Mouse (Mus musculus): Measurements from ENCODE around the gene Trip6. TPM values are rescaled to one million over a fixed set of nuclear protein-coding genes. Genes with fewer than 3 reads are reported as not detected.

The Trip6 gene
- polyA plus RNA-seq, 1 experiment from 2014 or later = 50.1 TPM

DNA sequence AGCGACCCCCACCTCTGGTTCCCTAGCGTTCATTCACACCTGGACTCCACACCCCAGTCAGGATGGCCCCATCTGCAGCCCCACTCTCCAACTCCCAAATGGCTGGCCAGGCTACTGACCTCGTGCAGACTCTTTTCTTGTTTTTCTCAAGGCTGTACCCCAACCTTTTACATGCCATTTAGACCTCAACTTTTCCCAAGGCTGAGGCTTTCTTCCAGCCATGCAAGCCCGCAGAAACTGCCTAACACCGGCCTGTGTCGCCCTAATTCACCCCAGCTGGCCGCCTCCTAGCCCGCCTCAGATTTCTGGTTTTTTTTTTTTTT is 36.8 kb upstream of the Trip6 start:
- no peak for TF ChIP-seq CTCF (IDR thresholded peaks at IDR 0.05)
- no peak for TF ChIP-seq EP300 (IDR thresholded peaks at IDR 0.05)
- peak overlapping the region; percentile 93 for H3K27ac ChIP-seq (ENCODE audit: low read length)
- H3K9me3 ChIP-seq (ENCODE audit: low read length) = no peaks in the 10 kb centered on the region
- peak overlapping the region; percentile 70 for H3K4me3 ChIP-seq (ENCODE audit: low read depth, low read length)
- ATAC-seq (no peak), DNase-seq (ENCODE audit: low spot score) (no peak)
- H3K4me2 ChIP-seq (replicated peaks; ENCODE audit: low read depth, low read length) = peak overlapping the region; percentile 74
- peaks cover 13% of the 10 kb centered on the region for H3K4me1 ChIP-seq (ENCODE audit: insufficient read depth, low read depth, low read length)
- H3K9ac ChIP-seq (replicated peaks; ENCODE audit: low read depth) = peak overlapping the region; percentile 89
- WGBS = 8% methylated on average over 8 of the region's 8 CpGs
- no peaks in the 10 kb centered on the region for H3K27me3 ChIP-seq (replicated peaks; ENCODE audit: insufficient read depth, low read length)
- H3K36me3 ChIP-seq (ENCODE audit: insufficient read depth, low read length) = 0 out of 2 replicates have a peak, but pooled peaks cover 2% of the 10 kb centered on the region

GRCm38 (mm10) chr5:137350205-137351057 is 36.2 kb upstream of the Trip6 start:
- H3K9ac ChIP-seq (replicated peaks; ENCODE audit: low read depth) = peak overlapping the region; percentile 89
- WGBS = under 1% methylated on average over 48 of the region's 55 CpGs
- H3K9me3 ChIP-seq (ENCODE audit: low read length) = no peaks in the 10 kb centered on the region
- H3K4me1 ChIP-seq (ENCODE audit: insufficient read depth, low read depth, low read length) = peaks cover 13% of the 10 kb centered on the region
- TF ChIP-seq EP300 (IDR thresholded peaks at IDR 0.05) (no peak), CTCF (IDR thresholded peaks at IDR 0.05) (no peak; the same call in 1 of the 2 replicates)
- H3K4me2 ChIP-seq (replicated peaks; ENCODE audit: low read depth, low read length) = peak overlapping the region; percentile 74
- H3K36me3 ChIP-seq (ENCODE audit: insufficient read depth, low read length) = no peaks in the 10 kb centered on the region
- H3K4me3 ChIP-seq (ENCODE audit: low read depth, low read length) = peak overlapping the region; percentile 70
- H3K27ac ChIP-seq (ENCODE audit: low read length) = peak overlapping the region; percentile 93
- ATAC-seq (peak; percentile 50), DNase-seq (ENCODE audit: low spot score) (no peak)
- H3K27me3 ChIP-seq (replicated peaks; ENCODE audit: insufficient read depth, low read length) = no peaks in the 10 kb centered on the region

GRCm38 (mm10) chr5:137349384-137350204 is 35.4 kb upstream of the Trip6 start, which contains the start of gene Ephb4:
Ephb4 (plus strand) TSS chr5:137350109.
- Histone ChIP-seq H3K4me2 (replicated peaks; ENCODE audit: low read depth, low read length) (peak within 1 kb of the TSS; percentile 74), H3K4me3 (ENCODE audit: low read depth, low read length) (peak within 1 kb of the TSS; percentile 70), H3K9me3 (ENCODE audit: low read length) (no peaks in the 10 kb centered on the region), H3K27me3 (replicated peaks; ENCODE audit: insufficient read depth, low read length) (no peaks in the 10 kb centered on the region), H3K9ac (replicated peaks; ENCODE audit: low read depth) (peak within 1 kb of the TSS; percentile 89), H3K27ac (ENCODE audit: low read length) (peak within 1 kb of the TSS; percentile 93), H3K4me1 (ENCODE audit: insufficient read depth, low read depth, low read length) (peaks cover 13% of the 10 kb centered on the region), H3K36me3 (ENCODE audit: insufficient read depth, low read length) (no peaks in the 10 kb centered on the region)
- ATAC-seq = peak; percentile 93
- TF ChIP-seq CTCF (IDR thresholded peaks at IDR 0.05) (peak; percentile 53), EP300 (IDR thresholded peaks at IDR 0.05) (peak; percentile 45; the same call in 1 of the 2 replicates)
- 1% methylated on average over 30 of the region's 32 CpGs for WGBS
- peak; percentile 98 for DNase-seq (ENCODE audit: low spot score)

DNA sequence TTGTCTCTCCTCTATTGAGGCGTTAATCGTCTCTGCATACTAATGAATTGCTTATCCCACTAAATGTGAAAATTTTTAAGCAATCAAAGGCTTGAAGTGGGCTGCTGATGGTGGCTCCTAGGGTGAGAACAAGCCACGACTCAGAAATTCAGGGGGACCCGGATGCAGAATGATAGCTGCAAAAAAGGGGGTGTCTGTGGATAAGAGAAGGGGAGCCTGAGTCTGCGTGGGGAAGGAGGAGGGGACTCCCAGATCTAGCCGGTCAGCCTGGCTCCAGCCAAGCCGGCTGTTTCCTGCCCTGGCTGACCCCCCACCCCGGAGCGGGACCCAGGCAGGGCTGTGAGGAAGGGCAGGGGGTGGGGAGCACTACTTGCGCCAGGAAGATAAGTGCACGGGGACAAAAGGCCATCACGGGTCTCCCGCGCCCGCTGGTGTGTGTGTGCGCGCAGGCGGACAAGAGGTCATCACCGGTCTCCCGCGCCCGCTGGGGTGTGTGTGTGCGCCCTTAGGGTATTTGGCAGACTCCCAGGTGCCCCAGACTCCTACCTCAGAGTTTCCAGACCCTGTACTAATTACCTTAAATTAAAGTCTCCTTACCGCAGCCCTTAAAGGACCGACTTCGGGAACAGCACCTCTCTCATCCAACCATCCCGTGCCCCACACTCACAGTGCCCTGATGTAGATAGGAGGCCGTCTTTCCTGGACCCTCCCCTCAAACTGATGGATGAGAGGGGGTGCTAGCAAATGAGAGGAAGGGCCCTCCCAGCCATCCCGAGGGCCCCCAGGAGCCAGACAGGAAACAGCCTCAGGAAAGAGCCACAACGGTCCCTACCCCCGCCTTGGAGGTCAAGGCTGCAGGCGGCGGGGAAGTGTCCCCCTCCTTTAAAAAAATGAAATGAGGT is 34.5 kb upstream of the Trip6 start:
- H3K4me3 ChIP-seq (ENCODE audit: low read depth, low read length) = peak overlapping the region; percentile 70
- no peaks in the 10 kb centered on the region for H3K9me3 ChIP-seq (ENCODE audit: low read length)
- peak overlapping the region; percentile 93 for H3K27ac ChIP-seq (ENCODE audit: low read length)
- peak; percentile 83 for DNase-seq (ENCODE audit: low spot score)
- peak overlapping the region; percentile 74 for H3K4me2 ChIP-seq (replicated peaks; ENCODE audit: low read depth, low read length)
- peaks cover 13% of the 10 kb centered on the region for H3K4me1 ChIP-seq (ENCODE audit: insufficient read depth, low read depth, low read length)
- H3K27me3 ChIP-seq (replicated peaks; ENCODE audit: insufficient read depth, low read length) = no peaks in the 10 kb centered on the region
- ATAC-seq = peak; percentile 54
- peak overlapping the region; percentile 36 for H3K9ac ChIP-seq (replicated peaks; ENCODE audit: low read depth)
- TF ChIP-seq EP300 (IDR thresholded peaks at IDR 0.05) = peak; percentile 69
- no peak for TF ChIP-seq CTCF (IDR thresholded peaks at IDR 0.05)
- 5% methylated on average over 31 of the region's 33 CpGs for WGBS
- H3K36me3 ChIP-seq (ENCODE audit: insufficient read depth, low read length) = no peaks in the 10 kb centered on the region

DNA sequence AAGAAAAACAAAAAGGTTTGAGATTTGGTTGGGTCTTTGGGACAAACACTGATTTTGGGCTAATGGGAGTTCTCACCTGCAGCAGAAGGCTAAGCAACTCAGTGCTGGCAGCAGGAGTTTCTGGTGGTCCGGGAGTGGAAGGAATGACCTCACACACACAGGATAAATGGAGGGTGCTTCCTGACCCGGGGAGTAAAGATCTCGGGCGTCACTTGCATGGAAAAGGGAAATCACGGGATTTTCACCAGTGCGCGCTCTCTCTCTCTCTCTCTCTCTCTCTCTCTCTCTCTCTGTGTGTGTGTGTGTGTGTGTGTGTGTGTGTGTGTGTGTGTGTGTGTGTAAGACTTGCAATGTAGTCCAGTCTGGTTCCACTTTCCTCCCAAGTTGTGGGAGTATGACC is 33.7 kb upstream of the Trip6 start:
- WGBS = 7% methylated on average over 5 of the region's 7 CpGs

More for the DNA sequence above, 33.7 kb upstream of the Trip6 start:
- Histone ChIP-seq H3K27ac (ENCODE audit: low read length) (peak overlapping the region; percentile 93), H3K9me3 (ENCODE audit: low read length) (no peaks in the 10 kb centered on the region), H3K4me1 (ENCODE audit: insufficient read depth, low read depth, low read length) (peaks cover 13% of the 10 kb centered on the region), H3K36me3 (ENCODE audit: insufficient read depth, low read length) (no peaks in the 10 kb centered on the region), H3K27me3 (replicated peaks; ENCODE audit: insufficient read depth, low read length) (no peaks in the 10 kb centered on the region), H3K9ac (replicated peaks; ENCODE audit: low read depth) (no peak overlapping the region), H3K4me3 (ENCODE audit: low read depth, low read length) (no peak overlapping the region), H3K4me2 (replicated peaks; ENCODE audit: low read depth, low read length) (peak overlapping the region; percentile 74)
- ATAC-seq = no peak
- peak; percentile 56 for DNase-seq (ENCODE audit: low spot score)
- TF ChIP-seq EP300 (IDR thresholded peaks at IDR 0.05) (no peak), CTCF (IDR thresholded peaks at IDR 0.05) (no peak)

Measured in lung, postnatal 0 days (tissue).